Mouse (Mus musculus) cerebellum, postnatal 10 days (tissue): ENCODE measurements at regions not wholly inside any gene's neighbourhood (a gene's known extent, or its start where the extent isn't known, plus 50 kb on each side); places are given as distances from the start of the nearest gene placed in this dataset.

Experiments used
- DNase-seq, 2 experiments: peaks; one replicate each; pipeline ENCODE4 v3.0.0; 2021; ENCODE audit warnings: mixed read lengths in 2 of 2

DNA sequence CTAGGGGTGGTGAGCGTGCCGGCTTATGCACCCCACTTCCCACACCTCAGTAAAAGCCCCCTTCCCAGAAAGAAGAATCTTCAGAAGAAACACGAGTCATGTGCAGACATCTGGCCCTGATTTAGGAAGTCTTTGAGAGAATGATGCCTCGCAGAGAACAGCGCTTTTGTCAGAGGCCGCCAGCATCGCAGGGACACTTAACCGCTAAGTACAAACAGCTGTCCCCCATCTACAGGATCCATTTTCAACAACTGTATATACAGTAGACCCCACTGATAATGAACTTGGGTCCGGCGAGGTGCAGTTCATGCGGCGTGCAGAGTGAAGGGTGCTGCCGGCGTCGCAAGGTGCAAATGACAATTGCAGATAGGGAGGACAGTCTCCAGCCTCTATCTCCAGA is 85.4 kb upstream of the Rbm19 start:
- DNase-seq, result no peak

DNA sequence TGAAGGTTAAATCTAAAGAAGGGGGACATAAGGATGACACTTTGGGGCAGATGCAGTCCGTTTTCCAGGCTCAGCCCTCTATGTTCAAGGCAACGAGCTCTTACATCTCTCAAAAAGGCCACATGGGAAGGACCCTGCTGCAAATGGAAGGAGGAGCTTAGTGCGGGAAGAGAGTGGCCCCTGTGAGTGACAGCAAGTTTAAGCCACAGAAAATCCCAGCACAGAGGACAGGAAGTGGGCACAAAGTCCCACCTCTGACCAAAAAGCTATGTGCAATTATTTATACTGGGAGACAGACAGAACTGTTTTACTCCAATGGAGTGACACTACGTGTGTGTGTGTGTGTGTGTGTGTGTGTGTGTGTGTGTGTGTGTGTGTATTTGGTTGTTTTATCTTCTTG is 84.7 kb upstream of the Rbm19 start:
- no peak for DNase-seq

DNA sequence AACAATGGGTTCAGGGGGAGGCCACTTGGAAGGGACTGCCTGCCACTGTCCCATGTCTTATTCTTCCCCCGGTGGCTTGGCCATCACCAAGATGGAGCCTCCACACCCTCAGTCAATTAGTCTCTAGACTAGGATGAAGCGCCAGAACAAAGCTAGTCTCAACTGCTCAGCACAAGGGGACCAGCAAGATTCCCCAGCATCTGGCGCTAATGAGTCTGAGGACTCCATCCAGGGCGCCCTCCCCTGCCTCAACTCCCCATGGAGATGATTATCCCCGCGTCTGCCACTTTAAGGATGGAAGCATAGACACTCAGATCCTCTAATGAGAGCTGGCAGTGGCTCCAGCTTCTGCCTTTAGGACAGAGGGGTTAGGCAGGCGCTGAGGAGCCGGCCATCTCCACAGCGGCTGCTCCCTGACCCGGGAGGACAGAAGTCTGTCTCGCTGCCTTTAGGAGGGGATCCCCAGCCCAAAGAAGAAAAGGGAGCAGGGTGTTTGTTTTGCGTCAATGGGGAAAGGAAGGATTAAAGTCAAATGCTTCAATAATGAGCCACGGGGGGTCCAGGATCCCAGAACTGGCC is 81.7 kb upstream of the Rbm19 start:
- DNase-seq, result peak; percentile 9

DNA sequence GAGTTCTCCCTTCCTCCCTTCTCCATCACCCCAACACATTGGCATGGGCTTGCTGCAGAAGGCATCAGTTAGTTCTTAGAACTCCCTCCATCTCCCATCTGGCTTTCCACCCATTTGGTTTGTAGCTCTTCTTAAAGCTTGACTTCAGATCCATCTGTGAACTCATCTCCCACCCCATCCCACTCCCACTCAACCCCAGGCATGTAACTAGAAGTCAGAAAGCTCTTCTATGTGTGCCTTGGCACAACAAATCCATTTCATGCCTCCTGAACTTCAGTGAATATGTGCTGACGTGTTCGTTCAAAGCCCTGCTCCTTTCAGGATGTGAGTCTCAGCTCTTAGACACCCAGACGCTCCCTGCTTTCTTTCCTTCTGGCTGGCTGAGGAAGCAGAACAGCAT is 81.0 kb upstream of the Rbm19 start:
- no peak for DNase-seq

DNA sequence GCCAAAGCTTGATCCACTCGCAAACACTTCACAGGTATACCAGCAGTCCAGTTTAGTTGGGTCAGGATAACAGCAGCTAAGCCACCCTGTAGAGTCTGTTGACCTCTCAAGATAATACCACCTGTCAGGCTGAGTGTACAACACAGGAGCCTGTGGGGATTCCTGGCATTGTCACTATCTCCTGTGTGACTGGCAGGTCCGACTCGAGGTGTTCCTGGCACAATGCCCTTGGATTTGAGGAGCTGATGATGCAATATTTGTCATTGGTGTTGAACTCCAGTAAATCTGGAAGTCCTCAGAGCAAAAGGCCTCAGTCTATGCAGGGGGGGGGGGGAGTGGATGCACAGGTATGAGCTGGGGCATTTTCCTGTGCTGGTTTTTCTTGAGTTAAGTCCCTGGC is 78.5 kb upstream of the Rbm19 start:
- peak; percentile 51 to 62 for DNase-seq

DNA sequence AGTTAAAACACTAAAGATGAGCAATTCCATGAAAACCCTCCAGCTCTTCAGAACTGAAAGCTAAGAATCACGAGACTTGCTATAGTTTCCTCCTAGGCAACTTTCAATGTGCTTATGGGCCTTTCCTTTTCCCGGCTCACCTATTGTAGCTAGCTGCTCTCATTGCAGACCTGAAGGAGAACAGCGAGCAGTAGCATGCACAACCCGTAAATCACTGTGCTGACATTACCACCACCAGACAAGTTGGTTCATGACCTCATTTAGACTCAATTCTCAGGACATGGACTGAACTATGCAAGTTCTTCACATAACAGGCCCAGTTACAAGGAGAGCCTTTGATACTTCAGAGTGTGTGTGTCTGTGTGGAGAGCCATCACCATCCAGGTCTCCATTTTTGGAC is 72.5 kb upstream of the Rbm19 start:
- no peak for DNase-seq

DNA sequence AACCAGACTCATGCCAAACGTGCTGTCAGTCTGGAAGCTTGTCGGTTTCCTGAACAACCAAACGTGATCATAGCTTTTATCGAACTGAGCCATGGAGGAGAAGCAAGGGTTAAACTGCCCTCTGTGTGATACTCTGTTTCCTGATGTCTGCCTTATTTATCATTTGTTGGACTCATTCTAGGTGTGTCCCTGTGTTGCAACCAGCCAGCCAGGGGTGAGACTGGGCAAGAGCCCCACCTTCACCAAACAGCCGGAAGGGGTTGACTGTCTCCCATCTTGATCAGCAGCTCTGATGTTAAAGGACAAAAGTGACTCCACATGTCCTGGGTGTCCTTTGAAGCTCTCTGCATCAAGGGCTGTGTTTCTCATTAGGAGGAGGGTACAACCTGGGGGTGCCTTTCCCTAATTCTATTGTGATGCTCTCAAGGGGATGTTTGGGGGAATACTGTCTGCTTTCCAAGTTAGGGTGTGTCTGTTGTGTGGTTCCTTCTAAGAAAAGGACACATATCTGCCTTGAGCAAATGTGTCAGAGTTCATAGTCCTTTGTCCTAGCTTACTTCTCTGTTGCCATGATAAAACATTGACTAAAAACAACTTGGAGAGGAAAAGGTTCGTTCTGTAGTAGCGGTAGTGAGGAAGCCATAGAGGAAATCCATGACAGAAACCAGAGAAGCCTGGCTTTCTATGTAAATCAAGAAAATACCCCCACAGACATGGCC is 67.0 kb upstream of the Rbm19 start:
- no peak for DNase-seq

DNA sequence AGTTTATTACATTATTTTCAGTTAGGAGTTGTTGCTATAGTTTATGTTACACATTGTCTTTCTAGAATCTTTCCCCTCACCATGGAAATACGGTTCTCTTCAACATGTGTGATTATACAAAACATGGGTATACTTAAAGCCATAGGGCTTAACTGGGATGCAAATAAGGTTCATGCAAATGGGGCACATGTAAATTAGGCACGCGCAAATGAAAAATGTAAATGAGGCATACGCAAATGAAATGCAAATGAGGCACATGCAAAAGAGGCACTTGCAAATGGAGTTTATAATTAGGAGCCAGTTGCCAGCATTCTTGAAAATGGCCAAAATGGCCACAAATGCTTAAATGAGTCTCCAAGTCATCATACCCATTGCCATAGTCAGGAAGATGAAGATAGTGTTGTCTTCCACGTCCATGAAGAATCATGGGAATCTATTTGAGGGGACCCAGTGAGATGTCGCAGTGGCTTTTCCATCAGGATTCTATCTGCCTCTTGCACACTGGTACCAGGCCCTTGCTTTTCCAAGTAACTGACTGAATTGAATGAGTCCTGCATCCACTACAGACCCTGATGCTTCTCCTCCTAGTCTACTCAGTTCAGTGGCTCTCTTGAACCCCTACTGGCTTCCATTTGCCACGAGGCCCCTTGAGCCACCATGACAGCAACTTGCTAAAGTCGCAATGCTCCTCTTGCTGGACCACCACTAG is 65.4 kb upstream of the Rbm19 start:
- DNase-seq, result no peak

DNA sequence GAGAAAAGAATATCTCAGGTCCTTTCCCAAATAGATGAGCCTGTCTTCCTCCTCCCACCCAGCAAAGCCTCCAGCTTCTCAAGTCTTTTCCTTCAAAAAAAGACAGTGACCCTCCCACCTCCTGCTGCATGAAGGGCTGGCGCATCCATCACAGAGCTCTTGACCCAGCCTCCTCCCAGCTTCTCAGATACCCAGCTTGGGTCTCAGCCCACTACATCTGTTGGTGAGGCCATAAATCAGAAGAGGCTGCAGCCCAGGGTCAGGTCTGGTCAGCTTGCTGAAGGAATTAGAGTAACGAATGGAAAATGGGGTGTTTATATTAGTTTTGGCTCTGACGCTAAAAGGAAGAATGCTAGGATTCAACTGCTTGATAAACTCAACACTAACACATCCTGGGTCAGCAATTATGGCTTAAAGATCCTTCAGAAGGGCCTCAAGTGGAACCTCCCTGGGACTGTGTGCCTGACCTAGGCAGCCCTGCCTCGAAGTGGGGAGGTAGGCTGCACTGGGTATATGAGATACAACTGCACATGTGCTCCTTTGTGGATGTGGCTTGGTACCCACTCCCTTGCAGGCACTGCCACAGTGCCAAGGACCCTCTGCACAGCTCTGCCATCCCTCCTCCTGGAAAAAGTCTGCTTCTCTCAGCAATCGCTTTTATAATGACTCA is 61.6 kb upstream of the Rbm19 start:
- DNase-seq, result no peak
